Mouse (Mus musculus) left cerebral cortex, adult 2 months (tissue): ENCODE results near the gene Gm3043. TPM values are rescaled to one million over a fixed set of nuclear protein-coding genes. Genes with fewer than 3 reads are reported as not detected.
"Not testable (repeated sequence)": the region's sequence is repeated elsewhere in the genome, so short reads cannot be mapped to it uniquely, and the experiment has no call there.

Source experiments
- DNase-seq, 2 experiments: peaks; one replicate each; pipeline ENCODE4 v3.0.0; 2021 to 2022; ENCODE audit warnings: low spot score in 2 of 2, mixed read lengths in 1 of 2; ENCODE audit errors: extremely low spot score in 1 of 2
- H3K27ac ChIP-seq: fragments of 200-600 bp; 2 replicates; pipeline ENCODE4 v1.8.1; 2022
- H3K4me3 ChIP-seq: fragments of 200-600 bp; 2 replicates; pipeline ENCODE4 v1.8.1; 2022
- intact Hi-C: fragments of 180-260 bp; cut with DNase I; formaldehyde crosslinking; loops from one replicate; pipeline ENCODE4 v1.15.1; 2025
- long read RNA-seq, 2 experiments: library from polyadenylated mRNA; stranded (forward); transcript quantifications; one replicate each; pipeline ENCODE4 v2.0.0; 2021; ENCODE audit warnings: borderline mapping rate in 2 of 2
- total RNA-seq, 2 experiments: library from RNA; stranded (reverse); gene quantifications; 2 replicates each; pipeline ENCODE4 v1.2.3; 2021

Gene Gm3043
- not detected for total RNA-seq
- long read RNA-seq, experiment 1 = 0 reads
- long read RNA-seq, experiment 2 = 0 reads

- intact Hi-C loops, H3K4me3 ChIP-seq, H3K27ac ChIP-seq, DNase-seq: not testable (repeated sequence)
These were observed at the start of gene Gm3043 for GRCm38 (mm10) chr14:3688483-3688882. TSS of gene Gm3043 (plus strand) at chr14:3688783.

- intact Hi-C loops, H3K27ac ChIP-seq, H3K4me3 ChIP-seq, DNase-seq: not testable (repeated sequence)
These were observed 36.9 kb upstream of the Gm3043 start, which contains the start of gene Gm3020 for GRCm38 (mm10) chr14:3651730-3652129. TSS of gene Gm3020 (plus strand) at chr14:3652030.

Other genes with a start within 250 kb of the Gm3043 start
- not detected for gene Gm10408, start 239.4 kb upstream of the Gm3043 start, total RNA-seq
- not detected for gene Gm3012, start 54.3 kb upstream of the Gm3043 start, total RNA-seq
- gene Gm3020, start 36.8 kb upstream of the Gm3043 start, total RNA-seq = 1 to 10 TPM; 1.9 to 2.5 TPM
- under 1 TPM; 0.61 to 0.65 TPM for gene Gm3002, start 121.3 kb downstream of the Gm3043 start, total RNA-seq
- gene Gm3033, start 157.5 kb downstream of the Gm3043 start, total RNA-seq = under 1 TPM in 1 of 2 experiments, not detected in 1; 0.27 TPM
- gene Gm2916, start 195.4 kb downstream of the Gm3043 start, total RNA-seq = not detected
- not detected for gene Gm3029, start 243.0 kb downstream of the Gm3043 start, total RNA-seq